Mouse (Mus musculus) gastrocnemius, postnatal 10 days (tissue): ENCODE results near the gene Qrfp. TPM values are rescaled to one million over a fixed set of nuclear protein-coding genes. Genes with fewer than 3 reads are reported as not detected.

Source experiments
- DNase-seq: peaks from one replicate; pipeline ENCODE4 v3.0.0; 2021; ENCODE audit warnings: mixed read lengths
- long read RNA-seq, 2 experiments: library from polyadenylated mRNA; stranded (forward); transcript quantifications; one replicate each; pipeline ENCODE4 v2.0.0; 2021
- total RNA-seq, 2 experiments: library from RNA; stranded (reverse); gene quantifications; 2 replicates each; pipeline ENCODE4 v1.2.3; 2021

Qrfp gene
- not detected for total RNA-seq
- long read RNA-seq, experiment 1, result 0 reads
- long read RNA-seq, experiment 2, result 0 reads

DNA sequence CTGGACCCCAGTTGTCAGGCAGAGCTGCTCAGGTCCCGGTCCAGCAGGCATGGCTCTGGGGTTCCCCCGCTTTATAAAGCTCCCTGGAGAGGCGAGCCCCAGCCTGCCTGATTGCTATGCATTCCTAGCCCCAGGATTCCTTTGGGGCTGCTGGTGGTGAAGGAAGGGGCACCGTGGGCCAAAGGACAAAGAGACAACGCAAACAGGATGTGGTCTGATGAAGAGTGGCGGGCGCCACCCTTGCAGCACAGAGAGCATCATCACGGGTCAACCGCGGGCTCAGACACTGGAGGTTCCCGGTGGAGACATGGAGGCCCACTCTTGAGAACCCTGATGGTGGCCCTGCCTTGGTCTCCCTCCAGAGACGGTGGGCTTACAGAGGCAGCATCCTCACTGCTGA, at the start of gene Qrfp:
TSS of gene Qrfp (minus strand) at position 137 of the 400 bp plus-strand sequence.
- no peak for DNase-seq

DNA sequence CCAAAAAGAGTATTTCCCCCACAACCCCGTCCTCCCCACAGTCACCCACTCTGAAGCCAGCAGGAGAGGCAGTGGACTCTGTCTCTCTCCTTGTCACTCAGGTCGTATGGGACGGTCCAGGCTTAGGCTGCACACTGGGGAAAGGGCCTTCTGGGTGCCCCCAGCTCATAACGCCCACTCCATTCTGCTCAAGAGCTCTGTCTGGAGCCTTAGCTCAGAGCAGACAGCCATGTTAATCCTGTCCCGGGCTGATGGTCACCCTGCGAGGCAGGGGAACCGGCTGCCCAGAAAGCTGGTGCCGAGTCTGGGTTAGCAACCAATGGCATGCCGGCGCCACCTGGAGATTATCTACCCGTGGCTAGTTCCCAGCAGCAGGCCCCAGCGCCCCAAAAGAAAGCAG, 48.1 kb upstream of the Qrfp start:
- no peak for DNase-seq

DNA sequence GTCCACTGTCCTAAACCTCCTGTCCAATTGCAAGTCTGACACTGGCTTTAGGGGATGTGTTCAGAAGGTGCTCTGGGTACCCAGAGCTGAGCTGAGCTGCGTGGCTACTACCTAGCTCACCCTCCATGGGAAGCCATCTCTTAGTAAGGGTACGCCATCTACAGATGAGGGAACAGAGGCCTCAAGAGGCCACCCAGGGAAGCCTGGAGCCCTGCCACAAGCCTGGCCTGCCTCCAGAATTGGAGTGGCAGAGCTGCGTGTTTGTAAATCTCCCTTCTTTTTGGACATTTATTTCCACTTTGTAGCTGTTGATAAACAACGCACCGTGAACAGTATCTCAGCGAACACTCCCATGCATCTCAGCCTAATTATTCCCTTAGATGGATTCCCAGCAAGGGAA, 46.8 kb upstream of the Qrfp start:
- DNase-seq, result peak; percentile 50

DNA sequence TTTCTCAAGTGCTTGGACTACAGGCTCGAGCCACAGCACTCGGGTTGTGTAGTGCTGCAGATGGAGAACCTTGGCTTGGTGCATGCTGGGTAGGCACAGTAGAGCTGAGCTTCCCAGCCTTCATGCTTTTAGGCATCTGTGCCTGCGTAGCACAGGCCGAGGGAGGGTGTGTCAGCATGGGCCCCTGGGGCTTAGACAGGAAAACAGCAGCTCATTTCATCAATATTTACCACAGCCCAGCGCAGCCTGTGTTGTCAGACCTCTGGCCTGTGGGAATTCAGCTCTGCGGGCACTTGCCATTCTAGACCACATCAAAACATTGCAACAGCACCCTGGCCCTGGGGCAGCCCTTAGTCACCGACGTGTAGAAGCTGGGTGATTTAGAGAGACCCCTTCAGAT, 45.6 kb upstream of the Qrfp start:
- DNase-seq, result no peak

DNA sequence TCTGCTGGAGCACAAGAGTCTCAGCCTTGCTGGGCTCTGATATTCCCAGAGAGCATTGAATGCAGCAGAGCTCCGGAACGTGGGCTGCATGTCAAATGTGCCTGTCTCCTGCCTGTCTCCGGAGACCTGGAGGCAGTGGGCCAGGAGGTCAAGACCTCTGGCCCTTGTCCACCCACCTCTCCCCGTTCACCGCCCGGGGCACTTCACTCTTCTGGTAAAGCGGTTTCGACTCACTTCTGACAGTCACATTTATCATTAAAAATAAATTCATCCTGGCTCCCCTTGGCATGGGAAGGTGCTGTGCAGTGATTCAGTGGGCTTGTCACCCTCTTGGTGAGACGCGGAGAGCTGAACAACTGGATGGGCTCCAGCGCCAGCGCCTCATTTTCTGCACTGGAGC, 39.8 kb upstream of the Qrfp start:
- DNase-seq, result no peak

DNA sequence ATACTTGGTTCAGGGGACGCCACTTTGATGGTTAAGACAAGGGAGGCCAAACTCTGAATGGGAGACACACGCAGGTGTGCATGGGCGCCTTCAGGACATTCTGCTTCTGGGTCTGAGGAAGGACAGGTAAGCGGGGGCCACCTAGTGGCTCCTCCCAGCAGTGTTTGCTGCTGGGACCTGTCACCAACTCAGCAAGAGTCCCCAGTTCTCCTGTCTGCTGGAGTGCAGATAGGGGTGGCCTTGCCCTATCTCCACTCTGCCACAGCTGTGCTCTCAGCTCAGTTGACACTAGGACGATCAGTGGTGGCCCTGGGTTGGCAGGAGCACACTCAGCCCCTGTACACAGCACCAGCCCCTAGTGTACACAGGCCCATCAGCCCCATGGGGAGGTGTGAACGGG, 37.5 kb upstream of the Qrfp start:
- DNase-seq, result no peak

DNA sequence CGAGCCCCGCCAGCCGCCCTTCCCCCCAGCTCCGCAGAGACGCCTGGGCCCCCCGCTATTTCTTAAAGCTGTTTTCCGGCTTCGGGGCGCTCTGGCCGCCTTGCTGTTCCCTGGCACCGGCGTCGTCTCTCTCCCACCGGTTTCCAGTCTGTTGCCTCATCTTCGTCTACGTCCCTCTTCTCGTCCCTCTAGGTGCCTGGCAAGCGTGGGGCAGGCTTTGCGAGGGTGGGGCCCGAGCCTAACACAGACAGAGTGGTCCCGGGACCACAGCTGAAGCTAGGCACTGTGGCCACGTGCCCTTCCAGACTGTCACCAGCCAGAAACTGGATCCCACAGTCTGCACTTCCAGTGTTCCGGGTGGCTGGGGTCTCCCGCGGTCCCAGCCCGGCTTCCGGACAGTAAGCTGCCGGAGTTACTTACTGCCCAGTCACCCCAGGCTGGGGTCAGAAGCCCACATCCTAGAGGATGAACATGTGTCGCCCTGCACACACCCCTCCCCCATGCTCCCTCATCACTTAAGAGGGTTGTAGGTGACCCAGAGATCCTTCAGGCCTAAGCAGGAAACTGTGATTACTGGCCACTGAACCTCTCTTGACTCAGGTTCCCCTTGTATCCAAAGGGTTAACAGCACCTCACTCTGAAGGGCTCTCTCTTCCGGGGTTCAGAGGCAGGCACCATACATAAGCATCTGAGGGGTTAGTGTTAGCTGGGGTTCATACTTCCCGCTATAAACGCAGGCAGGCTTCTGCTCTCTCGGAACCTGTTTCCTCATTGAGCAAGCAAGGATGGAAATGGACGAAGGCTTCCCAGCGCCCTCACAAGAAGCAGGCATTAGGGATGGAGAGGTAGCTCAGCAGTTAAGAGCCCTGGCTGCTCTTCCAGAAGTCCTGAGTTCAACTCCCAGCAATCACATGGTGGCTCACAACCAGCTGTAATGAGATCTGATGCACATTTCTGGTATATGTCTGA, 36.6 kb upstream of the Qrfp start:
- DNase-seq, result no peak

DNA sequence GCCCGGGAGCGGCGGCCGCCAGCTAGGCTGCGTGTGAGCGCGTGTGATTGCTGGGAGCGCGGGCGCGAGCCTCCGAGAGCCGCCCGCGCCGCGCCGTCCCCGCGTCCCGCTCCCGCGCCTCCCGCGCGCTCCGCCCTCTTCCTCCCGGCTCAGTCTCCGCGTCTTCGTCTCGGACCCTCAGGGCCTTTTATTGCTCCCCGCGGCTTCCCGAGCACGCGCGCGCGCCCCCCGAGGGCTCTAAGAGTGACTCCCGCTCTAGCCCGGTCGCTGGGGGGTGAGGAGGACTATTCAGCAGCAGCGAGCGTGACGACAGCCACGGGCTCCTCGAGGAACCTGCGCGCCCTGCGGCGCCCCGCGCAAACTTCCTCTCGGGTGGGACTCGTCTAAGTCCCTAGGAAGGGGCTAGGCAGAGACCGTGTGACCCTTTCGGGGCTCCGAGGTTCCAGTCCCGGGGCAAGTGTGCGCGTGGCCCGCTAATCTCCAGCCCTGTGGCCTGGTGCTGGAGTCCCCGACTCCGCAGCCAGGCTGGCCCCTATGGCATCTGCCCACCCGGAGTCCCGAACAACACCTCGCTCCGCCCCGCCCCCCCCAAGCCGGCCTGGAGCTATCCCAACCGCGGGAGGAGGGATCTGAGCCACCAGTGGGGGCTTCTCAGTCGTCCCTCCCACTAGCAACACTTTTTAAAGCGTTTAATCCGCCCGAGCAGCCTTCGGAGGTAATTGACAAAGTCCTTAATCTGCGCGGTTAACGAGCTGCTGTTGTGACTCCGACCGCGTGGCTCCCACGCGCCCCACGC, 35.7 kb upstream of the Qrfp start, which contains the start of gene Fibcd1:
TSS of gene Fibcd1 (minus strand) at position 110 of the 796 bp plus-strand sequence.
- DNase-seq, result peak; percentile 32

DNA sequence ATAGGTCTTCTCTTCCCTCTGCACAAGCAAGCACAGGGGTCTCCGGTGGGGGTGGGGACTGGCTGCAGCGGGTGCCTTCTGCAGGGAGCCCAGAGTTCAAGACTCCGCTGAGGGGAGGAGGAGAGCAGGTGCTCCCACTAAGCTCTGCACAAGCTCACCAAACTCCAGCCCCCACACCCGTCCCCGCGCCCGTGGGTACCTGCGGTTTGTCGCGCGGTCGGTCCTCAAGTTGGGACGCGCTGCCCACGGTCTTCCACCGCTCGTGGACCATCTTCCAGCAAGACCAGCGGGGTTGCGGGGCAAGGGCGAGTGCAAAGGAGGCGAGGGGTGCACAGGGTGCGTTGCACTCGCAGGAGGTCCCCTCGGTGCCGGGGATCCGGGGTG, 35.1 kb upstream of the Qrfp start:
- no peak for DNase-seq

DNA sequence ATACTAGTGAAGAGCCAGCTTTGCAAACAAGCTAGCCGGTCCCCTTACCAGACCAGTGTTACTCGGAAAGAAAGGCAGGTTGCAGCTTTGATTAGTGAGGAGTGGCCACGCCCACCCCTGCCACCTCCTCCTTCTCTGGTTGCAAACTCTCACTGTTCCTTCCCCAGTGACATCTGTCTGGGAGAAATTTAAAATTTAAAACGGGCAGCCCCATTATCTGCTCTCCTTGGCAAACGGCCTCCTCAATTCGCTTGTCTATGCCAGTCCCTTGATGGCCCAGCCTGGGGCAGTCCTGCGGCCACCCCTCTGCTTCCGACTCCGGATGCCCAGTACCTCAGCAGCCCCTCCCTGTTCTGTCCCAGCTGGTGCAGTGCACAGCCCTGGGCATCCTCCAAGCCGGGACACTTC, 34.4 kb upstream of the Qrfp start:
- no peak for DNase-seq

DNA sequence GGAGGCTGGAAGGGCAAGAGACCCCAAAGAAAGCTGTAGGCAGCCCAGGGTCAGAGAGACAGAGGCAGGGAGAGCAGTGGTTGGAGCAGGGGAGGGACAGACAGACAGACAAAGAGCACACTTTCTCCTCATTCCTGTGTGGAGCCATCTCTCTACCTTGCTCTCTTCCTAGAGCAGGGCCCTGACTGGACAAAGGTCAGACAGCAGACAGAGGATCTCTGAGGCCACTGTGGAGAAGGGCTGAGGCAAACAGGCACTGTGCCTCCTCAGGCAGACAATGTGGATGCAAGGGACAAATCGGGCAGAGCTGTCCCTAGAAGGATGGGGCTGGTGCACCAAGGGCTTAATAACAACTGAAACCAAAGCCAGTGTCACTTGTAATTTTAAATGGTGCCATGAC, 28.5 kb upstream of the Qrfp start:
- no peak for DNase-seq

DNA sequence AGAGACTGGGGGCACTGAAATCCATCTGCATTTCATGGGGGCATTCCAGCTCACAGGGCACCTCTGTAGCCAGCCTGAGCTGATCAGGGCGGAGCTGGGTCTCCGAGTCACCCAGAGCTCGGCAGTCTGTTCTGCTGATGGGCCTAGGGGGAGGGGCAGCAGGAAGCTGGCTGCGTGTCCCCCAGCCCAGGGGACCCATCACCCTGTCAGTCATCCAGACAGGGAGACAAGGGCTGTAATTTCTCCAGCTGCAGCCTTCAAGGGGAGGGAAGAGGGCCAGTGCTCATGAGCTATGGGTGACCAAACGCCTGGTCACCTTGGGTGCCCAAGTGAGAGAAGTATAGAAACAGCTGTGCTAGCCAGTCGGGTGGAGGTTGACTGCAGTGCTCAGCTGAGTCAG, 26.6 kb upstream of the Qrfp start:
- no peak for DNase-seq

DNA sequence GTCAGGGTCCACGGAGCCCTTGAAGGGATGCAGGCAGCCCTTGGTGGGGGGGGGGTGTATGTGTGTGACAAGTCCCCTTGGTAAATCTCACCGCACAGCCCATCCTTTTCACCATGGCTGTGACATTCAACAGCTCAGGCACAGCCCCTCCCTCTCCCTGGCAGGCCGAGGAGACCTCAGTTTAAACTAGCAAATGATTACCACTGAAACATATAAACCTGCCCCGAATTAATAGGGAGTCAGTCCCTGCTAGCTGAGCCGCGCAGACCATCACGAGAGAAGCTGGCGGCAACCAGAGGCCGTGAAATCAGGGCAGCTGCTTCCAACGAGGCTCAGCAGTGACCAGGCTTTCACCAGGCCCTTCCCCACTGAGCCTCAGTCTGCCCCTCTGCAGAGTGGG, 25.7 kb upstream of the Qrfp start:
- no peak for DNase-seq

DNA sequence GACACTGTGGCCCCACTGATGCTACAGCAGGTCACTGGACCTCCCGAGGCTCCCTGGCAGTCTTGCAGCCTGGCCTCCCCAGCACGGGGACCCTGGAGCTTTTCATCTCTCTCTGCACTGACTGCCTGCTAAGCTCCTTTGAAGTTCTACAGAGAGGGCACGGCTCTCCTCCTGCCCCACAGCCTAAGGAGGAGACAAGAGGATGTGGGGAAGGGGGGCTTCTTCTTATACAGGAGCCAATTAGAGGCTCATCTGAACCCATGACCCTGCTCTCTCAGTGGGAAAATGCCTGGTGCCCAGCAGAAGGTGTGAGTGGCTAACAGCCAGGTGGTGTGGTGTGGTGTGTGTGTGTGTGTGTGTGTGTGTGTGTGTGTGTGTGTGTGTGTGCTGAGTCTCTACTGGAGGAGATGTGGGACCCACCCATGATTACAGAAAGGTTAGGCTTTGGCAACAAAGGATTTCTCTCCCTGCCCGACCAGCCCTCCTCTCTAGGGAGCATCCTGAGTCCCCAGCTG, 18.0 kb upstream of the Qrfp start:
- no peak for DNase-seq

DNA sequence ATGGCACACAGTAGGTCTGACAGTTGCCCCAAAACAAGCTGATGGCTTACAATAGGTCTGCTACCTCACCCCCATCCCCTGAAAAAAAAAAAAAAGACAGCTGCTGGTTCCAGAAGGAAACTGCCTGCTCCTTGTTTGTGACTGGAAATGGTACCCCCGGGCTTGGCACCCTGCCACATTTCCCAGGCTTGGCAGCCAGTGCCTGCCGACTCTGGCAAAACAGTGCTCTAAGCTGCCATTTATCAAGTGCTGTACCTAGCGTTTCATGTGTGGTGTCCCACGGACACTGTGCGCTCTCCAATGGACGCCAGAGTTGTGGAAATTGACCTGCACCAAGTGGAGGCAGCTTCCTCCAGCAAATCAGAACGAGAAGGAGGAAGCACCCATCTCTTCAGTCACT, 17.5 kb upstream of the Qrfp start:
- DNase-seq, result peak; percentile 54

DNA sequence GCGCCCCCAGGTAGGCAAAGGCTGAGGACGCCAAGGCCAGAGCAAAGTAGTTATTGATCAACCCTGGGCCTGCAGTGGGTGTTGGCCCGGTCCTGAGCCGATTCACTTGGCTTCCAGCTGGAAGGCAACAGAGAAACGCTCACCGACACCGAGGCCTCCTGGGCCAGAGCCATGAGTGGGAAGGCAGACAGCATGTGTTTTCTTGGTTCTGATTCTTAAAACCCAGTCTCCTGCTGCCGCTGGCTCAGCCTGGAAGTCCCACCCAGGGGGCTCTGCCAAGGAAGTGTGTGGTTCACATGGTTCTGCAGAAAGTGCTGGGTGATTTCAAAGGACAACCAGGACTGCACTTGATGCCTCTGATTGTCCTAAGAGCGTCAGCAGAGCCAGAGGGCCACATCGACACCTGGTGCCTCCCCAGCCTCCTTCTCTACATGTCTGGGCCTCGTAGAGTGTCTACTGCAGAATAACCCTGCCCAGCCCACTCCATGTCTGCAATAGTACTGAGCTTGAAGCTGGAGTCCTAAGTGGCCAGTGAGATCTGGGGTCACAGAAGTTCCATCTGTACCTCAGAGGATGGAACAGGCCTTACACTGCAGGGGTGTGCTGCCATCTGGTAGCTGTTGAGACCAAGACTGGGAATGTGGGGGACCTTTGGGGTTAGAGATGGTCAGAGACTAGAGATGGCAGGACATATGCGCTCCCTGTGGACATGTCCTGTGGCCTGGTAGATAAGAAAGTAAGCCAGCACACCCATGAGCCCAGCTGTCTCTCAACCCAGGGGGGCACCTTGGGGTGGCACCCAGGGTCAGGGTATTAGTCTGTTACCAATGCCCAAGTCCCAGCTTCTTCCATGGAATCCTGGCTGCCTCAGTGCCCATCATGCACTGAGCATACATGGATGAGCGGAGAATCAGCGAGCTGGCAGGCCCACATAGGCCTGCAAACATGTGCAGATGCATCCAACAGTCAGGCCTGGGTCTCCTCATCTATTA, 16.0 kb upstream of the Qrfp start:
- DNase-seq, result no peak

DNA sequence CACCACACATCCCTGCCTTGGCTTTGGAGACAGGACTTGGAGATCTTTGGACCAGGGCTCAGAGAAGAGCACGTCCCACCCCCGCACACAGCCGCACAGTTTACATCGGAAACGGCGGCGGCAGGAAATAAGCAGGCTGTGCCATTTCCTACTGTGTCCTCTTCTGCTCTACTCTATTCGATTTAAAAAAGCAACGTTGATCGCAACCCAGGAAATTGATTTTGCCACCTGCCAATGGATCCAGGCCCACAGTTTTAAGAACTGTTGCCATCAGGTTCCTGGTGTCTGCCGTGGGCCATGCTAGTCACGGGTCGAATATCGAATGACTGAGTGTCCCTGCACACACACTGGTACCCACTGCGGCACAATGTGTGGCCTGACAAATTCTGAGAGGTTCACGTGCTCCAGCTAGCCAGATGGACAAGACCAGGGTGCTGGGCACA, 15.1 kb upstream of the Qrfp start:
- DNase-seq, result no peak

DNA sequence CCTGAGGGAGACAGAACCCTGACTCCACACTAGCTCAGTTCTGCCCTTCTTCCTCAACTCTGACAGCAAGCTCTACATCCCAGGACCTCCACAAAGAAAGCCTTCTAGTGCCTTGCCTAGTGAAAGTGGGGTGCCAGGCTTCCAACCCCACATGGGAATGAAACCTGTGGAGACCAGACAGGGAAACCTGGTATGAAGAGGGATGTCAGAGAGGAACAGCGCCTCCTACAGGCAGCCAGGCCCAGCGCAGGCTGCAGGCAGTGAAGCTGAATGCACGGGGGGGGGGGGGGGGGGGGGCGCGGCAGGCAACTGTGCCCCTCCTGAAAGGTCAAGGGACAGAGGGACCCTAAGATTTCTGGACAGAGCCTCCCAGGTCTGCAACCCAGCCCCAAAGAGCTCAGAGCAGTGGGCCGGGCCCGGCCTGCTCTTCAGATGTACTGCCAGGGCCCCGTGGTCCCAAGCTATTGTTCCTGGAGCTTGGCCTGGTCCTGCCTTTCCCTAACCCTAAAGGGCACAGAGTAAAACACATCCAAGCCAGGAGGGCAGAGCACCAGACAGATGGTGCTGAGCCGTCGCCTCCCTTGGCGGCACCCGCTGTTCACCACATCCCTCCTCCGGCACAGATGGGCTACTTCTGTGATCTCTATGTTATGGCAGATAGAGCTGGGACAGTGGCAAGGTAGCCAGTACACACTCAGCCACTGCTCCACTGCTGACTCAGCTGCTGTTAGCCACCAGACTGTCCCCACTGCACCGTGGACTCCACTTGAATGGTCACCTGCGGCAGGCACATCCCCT, 13.8 kb upstream of the Qrfp start:
- peak; percentile 55 for DNase-seq

DNA sequence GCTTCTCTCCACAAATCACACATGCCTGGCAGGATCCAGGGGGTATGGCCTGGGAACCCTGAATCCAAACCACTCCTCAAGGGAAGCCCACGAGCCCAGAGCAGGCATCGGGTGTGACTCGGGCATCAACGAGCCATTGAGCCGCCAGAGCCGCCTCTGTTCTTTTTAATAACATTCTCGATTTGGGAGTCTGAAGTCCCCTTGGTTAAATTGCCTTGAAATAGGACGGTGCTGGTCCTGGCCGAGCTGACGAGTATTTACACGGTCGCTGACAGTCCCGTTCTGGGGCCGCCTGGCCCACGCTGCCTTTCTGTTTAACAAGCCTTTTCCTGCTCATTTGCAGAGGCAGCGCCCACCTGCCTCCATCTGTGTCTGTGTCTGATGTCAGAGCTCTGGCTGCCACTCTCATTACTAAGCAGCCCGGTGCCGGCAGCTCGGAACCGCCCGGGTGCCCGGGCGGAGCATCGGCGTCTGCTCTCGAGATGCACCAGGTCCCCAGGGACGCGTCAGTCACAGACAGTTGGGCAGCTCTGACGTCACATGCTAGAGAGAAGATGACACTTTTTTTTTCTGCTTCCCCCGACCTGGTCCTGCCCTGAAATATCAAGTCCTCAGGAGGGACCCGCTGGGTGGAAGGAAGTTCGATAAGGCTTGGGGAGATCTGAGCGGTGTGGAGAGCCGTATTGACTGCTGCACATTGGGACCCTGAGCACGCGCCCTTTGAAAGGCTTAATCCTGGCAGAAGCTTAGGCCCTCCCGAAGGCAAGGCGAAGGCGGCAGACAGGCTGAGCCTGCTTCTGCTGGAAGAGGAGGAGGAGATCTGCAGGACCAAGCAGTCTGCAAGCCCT, 12.4 kb upstream of the Qrfp start:
- no peak for DNase-seq

DNA sequence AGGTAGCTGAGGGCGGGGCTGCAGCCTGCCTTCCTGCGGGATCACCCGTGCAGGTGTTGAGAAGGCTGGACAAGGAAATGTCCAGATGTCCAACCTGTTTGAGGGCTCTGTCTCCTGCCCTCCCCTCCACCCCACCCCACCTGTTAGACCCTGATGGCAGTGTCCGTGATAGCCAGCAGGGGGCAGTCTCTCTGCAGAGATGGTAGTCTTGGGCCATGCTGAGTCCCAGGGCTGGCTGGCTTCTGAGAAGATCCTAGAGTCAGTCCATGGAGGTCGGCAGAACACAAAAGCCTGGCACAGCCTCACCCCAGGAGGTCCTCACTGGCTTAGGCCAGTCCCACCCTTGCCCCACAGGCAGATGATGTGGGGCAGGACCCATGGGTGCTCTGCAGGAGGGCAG, 5.0 kb upstream of the Qrfp start:
- DNase-seq, result peak; percentile 75
